ENCODE assay signal across 10 mouse cellular contexts in the genomic region with DNA sequence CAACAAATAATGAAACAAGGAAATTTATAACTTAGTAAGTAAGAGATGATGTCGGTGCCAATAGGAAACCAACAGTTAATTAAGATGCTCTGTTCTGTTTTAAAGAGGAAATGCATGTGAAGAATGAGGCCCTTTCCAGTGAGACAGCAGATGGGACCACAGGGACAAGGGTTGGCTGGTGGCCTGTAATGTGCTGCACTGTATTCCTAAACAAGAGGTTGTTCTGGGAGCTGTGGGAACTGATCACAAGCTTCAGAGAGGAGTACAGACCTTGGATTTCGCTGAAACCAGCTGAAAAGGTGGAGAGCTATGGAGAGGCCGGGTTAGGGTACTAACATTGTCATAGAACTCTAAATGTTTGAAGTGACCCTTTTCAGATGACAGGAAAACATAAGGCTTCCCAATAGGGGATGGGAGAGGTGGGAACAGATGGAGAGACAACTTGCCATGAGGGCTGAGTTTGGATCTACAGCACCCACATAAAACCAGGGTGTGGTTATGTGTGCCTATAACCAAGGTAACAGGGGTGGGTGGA.
"Had no signal": no experiment of that assay in that cellular context is flagged by ENCODE, and none has a peak within 500 bp of the region (broad histone marks: within the 10 kb centered on the region; RNA-seq: fewer than 3 reads in every experiment).

No protein-coding gene starts in this region.

- H3K27ac ChIP-seq: limb, embryonic 12.5 days; liver, embryonic 13.5 days; midbrain, embryonic 12.5 days; stomach, embryonic 15.5 days had no signal

- H3K4me2 ChIP-seq: limb, embryonic 12.5 days; liver, embryonic 13.5 days; midbrain, embryonic 12.5 days; stomach, embryonic 15.5 days had no signal

- H3K36me3 ChIP-seq: limb, embryonic 12.5 days; liver, embryonic 13.5 days; midbrain, embryonic 12.5 days; stomach, embryonic 15.5 days had no signal

- H3K9me3 ChIP-seq: limb, embryonic 12.5 days; liver, embryonic 13.5 days; midbrain, embryonic 12.5 days; stomach, embryonic 15.5 days had no signal

- ATAC-seq: liver, postnatal 0 days had no signal

- H3K27me3 ChIP-seq: limb, embryonic 12.5 days; midbrain, embryonic 12.5 days had no signal

- H3K4me3 ChIP-seq: limb, embryonic 12.5 days; liver, embryonic 13.5 days; midbrain, embryonic 12.5 days; stomach, embryonic 15.5 days had no signal

- H3K4me1 ChIP-seq: liver, embryonic 13.5 days; stomach, embryonic 15.5 days had no signal

- H3K9ac ChIP-seq: limb, embryonic 12.5 days; liver, embryonic 13.5 days; liver, postnatal 0 days; midbrain, embryonic 12.5 days; stomach, embryonic 15.5 days had no signal

- DNase-seq: kidney, adult 18-20 months; kidney, postnatal 10 days; kidney, postnatal 4 days; liver; liver, embryonic 13.5 days; liver, postnatal 0 days; right cerebral cortex, postnatal 14 days had no signal
